Mouse (Mus musculus): ENCODE data around the gene Ranbp1.
"Not testable (repeated sequence)": the region's sequence is repeated elsewhere in the genome, so short reads cannot be mapped to it uniquely, and the experiment has no call there.

Ranbp1 gene

GRCm38 (mm10) chr16:18248433-18249363 is at the start of gene Ranbp1, which contains the start of gene Trmt2a:
Gene Ranbp1 (minus strand): TSS chr16:18248732.
Gene Trmt2a (plus strand): TSS chr16:18248679.
- peak; percentile 99 to 100 for DNase-seq

GRCm38 (mm10) chr16:18289614-18290013 is 41.1 kb upstream of the Ranbp1 start:
- DNase-seq, result not testable (repeated sequence)

- DNase-seq, result peak; percentile 97 to 99
Observed at GRCm38 (mm10) chr16:18289067-18289588, 40.6 kb upstream of the Ranbp1 start, which contains the start of gene Dgcr8. Gene Dgcr8 (minus strand): TSS chr16:18289246.

- DNase-seq, result peak; percentile 82 to 91
Observed at GRCm38 (mm10) chr16:18288581-18289061, 40.1 kb upstream of the Ranbp1 start.

GRCm38 (mm10) chr16:18288166-18288565 is 39.6 kb upstream of the Ranbp1 start:
- DNase-seq, result peak; percentile 10 to 34

- no peak for DNase-seq
Observed at GRCm38 (mm10) chr16:18275166-18275565, 26.6 kb upstream of the Ranbp1 start.

GRCm38 (mm10) chr16:18268182-18268581 is 19.6 kb upstream of the Ranbp1 start:
- no peak for DNase-seq

- no peak for DNase-seq
Observed at GRCm38 (mm10) chr16:18265024-18265423, 16.5 kb upstream of the Ranbp1 start.

- no peak for DNase-seq
Observed at GRCm38 (mm10) chr16:18258221-18258620, 9.7 kb upstream of the Ranbp1 start, which contains the start of gene Gm49776. Gene Gm49776 (minus strand): TSS chr16:18258321.

GRCm38 (mm10) chr16:18253866-18254265 is 5.3 kb upstream of the Ranbp1 start:
- DNase-seq, result no peak

GRCm38 (mm10) chr16:18252736-18253135 is 4.2 kb upstream of the Ranbp1 start:
- no peak for DNase-seq

- DNase-seq, result peak in 1 of 2 experiments; percentile 32
Observed at GRCm38 (mm10) chr16:18250828-18251790, 2.6 kb upstream of the Ranbp1 start.

- DNase-seq, result no peak
Observed at GRCm38 (mm10) chr16:18250231-18250630, 1.7 kb upstream of the Ranbp1 start.

GRCm38 (mm10) chr16:18249364-18249967 is 934 bp upstream of the Ranbp1 start:
- DNase-seq, result peak; percentile 48 to 65

- DNase-seq, result peak in 1 of 2 experiments; percentile 60
Observed at GRCm38 (mm10) chr16:18247521-18248399, 772 bp downstream of the Ranbp1 start.

GRCm38 (mm10) chr16:18241581-18241980 is 7.0 kb downstream of the Ranbp1 start:
- DNase-seq, result no peak

- no peak for DNase-seq
Observed at GRCm38 (mm10) chr16:18236676-18237501, 11.6 kb downstream of the Ranbp1 start.

- peak; percentile 77 to 86 for DNase-seq
Observed at GRCm38 (mm10) chr16:18235389-18236065, 13.0 kb downstream of the Ranbp1 start.

- peak; percentile 84 to 89 for DNase-seq
Observed at GRCm38 (mm10) chr16:18234671-18235388, 13.7 kb downstream of the Ranbp1 start, which contains the start of gene Zdhhc8. Gene Zdhhc8 (minus strand): TSS chr16:18235136.

Data from kidney, postnatal 4 days (tissue).